Mouse (Mus musculus): ENCODE results near the gene Yaf2. TPM values are rescaled to one million over a fixed set of nuclear protein-coding genes. Genes with fewer than 3 reads are reported as not detected.
"Not testable (repeated sequence)": the region's sequence is repeated elsewhere in the genome, so short reads cannot be mapped to it uniquely, and the experiment has no call there.

Yaf2 gene
- polyA plus RNA-seq, 1 experiment from 2014 or later, result 117 TPM

DNA sequence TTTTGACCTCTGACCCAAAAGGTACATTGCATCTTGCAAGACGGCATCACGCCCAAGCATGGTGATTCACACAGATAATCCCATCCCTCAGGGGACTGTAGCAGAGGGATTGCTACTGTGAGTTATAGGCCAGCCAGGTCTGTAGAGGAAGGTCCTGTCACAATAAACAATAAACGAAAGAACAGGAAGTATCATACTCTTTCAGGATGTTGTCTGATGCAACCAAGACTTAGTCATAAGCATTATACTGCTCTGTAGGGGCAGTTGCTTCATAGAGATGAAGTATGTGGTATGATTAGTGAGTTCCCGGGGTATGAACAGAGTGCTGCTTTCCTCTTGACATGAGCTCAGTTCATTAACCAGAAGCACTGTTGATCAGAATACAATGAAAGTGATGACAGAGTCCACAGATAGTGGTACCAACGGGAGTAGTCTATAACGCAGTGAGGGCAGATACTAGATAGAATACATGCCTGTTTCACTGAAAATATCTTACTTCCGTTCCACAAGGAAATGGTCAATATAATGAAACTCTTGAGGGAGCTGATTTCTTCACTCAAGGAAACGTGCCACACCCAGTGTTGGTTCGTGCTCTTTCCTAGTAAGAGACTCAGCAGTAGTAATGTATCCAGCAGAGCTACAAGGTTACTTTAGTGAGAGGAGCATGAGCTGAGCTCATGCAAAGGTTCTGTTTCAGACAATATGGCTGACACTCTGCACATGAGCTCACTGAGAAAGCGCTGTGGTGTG, 4.1 kb upstream of the Yaf2 start:
- Histone ChIP-seq H3K36me3 (ENCODE audit: control insufficient read depth, insufficient read depth) (no peaks in the 10 kb centered on the region), H3K27me3 (replicated peaks; ENCODE audit: control insufficient read depth, insufficient read depth, low read length) (no peaks in the 10 kb centered on the region), H3K27ac (ENCODE audit: low read length) (no peak overlapping the region), H3K9ac (replicated peaks; ENCODE audit: low read depth, low read length) (no peak overlapping the region), H3K9me3 (ENCODE audit: control insufficient read depth, low read length) (no peaks in the 10 kb centered on the region), H3K4me2 (ENCODE audit: low read length) (no peak overlapping the region), H3K4me3 (replicated peaks; ENCODE audit: low read length) (no peak overlapping the region), H3K4me1 (replicated peaks; ENCODE audit: control insufficient read depth, insufficient read depth, low read length) (peaks cover 5% of the 10 kb centered on the region)
- ATAC-seq, result no peak
- WGBS, result 88% methylated on average over 10 of the region's 10 CpGs

DNA sequence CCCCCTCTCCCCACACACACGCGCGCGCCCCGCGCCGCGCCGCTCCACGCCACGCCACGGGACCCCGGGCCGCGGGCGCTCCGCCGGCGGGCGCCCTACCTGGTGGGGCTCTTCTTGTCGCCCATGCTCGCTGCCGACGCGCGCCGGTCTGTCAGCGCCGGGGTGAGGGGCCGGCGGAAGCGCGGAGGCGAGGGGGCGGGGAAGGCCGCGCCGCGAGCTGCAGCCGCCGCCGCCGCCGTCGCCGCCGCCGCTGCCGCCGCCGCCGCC, 144 bp downstream of the Yaf2 start:
- no peak for ATAC-seq
- Histone ChIP-seq H3K27me3 (replicated peaks; ENCODE audit: control insufficient read depth, insufficient read depth, low read length) (no peaks in the 10 kb centered on the region), H3K4me3 (replicated peaks; ENCODE audit: low read length) (peak overlapping the region; percentile 91), H3K4me1 (replicated peaks; ENCODE audit: control insufficient read depth, insufficient read depth, low read length) (peaks cover 11% of the 10 kb centered on the region), H3K36me3 (ENCODE audit: control insufficient read depth, insufficient read depth) (no peaks in the 10 kb centered on the region), H3K4me2 (ENCODE audit: low read length) (no peak overlapping the region; the same call in 1 of the 2 replicates), H3K27ac (ENCODE audit: low read length) (peak overlapping the region; percentile 77), H3K9ac (replicated peaks; ENCODE audit: low read depth, low read length) (peak overlapping the region; percentile 87), H3K9me3 (ENCODE audit: control insufficient read depth, low read length) (no peaks in the 10 kb centered on the region)
- WGBS, result under 1% methylated on average over 28 of the region's 52 CpGs

DNA sequence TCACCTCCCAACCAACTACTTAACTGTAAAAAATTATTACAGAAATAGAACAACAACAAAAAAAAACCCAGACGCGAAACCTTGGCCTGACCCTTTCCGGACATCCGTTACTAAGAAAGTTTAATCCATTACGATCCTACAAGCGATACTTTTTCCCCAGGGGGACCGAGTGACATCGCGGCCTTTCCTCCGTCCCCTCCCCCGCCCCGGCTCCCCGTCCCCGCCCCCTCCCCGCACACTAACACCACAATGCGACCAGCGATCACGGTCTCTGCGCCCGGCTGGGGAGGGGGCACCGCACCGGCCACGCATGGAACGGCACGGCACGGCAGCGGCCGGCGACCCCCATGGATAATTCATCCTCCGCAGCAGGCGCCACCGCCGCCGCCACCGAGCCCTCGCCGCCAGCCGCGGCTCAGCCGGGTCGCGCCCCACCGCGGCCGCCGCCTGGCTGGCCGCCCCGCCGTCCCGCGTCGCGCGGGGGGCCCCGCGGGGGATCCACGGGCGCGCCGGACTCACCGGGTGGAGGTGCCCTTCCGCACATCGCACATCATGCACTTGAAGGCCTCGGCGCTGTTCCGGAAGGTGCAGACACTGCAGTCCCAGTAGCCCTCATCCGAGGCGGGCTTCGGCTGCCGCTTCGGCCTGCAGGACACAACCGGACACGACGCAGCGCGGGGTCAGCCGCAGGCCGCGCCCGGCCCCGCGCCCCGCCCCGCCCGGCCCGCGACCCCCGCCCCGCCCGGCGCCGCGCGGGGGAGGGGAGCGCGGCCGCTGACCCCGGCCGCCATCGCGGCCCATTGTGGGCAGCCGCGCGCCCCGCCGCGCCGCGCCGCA, 696 bp downstream of the Yaf2 start:
- Histone ChIP-seq H3K4me3 (replicated peaks; ENCODE audit: low read length) (peak overlapping the region; percentile 91), H3K27ac (ENCODE audit: low read length) (peak overlapping the region; percentile 77), H3K9ac (replicated peaks; ENCODE audit: low read depth, low read length) (peak overlapping the region; percentile 87), H3K4me2 (ENCODE audit: low read length) (peak overlapping the region; percentile 63), H3K36me3 (ENCODE audit: control insufficient read depth, insufficient read depth) (no peaks in the 10 kb centered on the region), H3K4me1 (replicated peaks; ENCODE audit: control insufficient read depth, insufficient read depth, low read length) (peaks cover 11% of the 10 kb centered on the region), H3K27me3 (replicated peaks; ENCODE audit: control insufficient read depth, insufficient read depth, low read length) (no peaks in the 10 kb centered on the region), H3K9me3 (ENCODE audit: control insufficient read depth, low read length) (no peaks in the 10 kb centered on the region)
- ATAC-seq, result peak; percentile 15
- under 1% methylated on average over 70 of the region's 110 CpGs for WGBS

DNA sequence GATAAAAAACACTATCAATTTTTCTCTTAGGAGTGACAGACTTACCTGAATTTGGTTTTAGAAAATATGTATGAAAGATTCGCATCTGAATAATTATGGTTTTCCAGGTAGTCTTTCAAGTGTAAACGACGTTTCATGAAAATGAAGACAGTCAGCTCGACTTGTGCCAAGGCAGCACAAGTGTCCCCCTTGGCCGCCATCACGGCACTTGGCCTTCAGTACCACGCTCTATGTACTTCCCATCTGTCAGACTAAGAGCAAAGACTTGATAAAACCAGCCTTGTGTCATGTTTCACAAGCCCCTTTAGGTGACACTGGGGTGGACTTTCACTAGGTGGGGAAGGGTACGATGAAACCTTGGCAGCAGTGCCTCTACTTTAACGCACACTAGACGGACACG, 5.5 kb downstream of the Yaf2 start:
- no peak for ATAC-seq
- Histone ChIP-seq H3K4me1 (replicated peaks; ENCODE audit: control insufficient read depth, insufficient read depth, low read length) (peaks cover 6% of the 10 kb centered on the region; the same call in 1 of the 2 replicates), H3K27ac (ENCODE audit: low read length) (no peak overlapping the region), H3K9me3 (ENCODE audit: control insufficient read depth, low read length) (no peaks in the 10 kb centered on the region), H3K4me3 (replicated peaks; ENCODE audit: low read length) (no peak overlapping the region), H3K27me3 (replicated peaks; ENCODE audit: control insufficient read depth, insufficient read depth, low read length) (no peaks in the 10 kb centered on the region), H3K4me2 (ENCODE audit: low read length) (no peak overlapping the region), H3K36me3 (ENCODE audit: control insufficient read depth, insufficient read depth) (no peaks in the 10 kb centered on the region), H3K9ac (replicated peaks; ENCODE audit: low read depth, low read length) (no peak overlapping the region)
- WGBS, result 80% methylated on average over 11 of the region's 11 CpGs

DNA sequence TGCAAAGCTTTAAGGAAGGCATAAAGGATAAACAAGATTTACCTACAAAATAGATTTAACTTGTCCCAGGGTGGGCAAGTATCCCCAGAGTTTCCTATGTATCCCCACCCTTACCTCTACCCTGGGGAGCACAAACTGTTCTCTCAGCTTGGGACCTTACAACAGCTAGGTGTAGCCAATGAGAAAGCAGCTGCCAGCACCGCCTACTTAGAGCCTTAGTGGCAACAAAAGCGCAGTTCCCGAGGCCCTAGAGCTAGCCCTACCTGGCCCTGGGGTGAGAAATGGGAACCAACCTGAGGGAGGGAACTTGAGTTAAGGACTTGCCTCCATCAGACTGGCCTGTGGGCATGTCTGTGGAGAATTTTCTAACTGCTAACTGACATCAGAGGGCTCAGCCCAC, 9.5 kb downstream of the Yaf2 start:
- Histone ChIP-seq H3K9ac (replicated peaks; ENCODE audit: low read depth, low read length) (no peak overlapping the region), H3K27me3 (replicated peaks; ENCODE audit: control insufficient read depth, insufficient read depth, low read length) (no peaks in the 10 kb centered on the region), H3K4me1 (replicated peaks; ENCODE audit: control insufficient read depth, insufficient read depth, low read length) (no peaks in the 10 kb centered on the region), H3K4me3 (replicated peaks; ENCODE audit: low read length) (no peak overlapping the region), H3K27ac (ENCODE audit: low read length) (no peak overlapping the region), H3K4me2 (ENCODE audit: low read length) (no peak overlapping the region), H3K36me3 (ENCODE audit: control insufficient read depth, insufficient read depth) (no peaks in the 10 kb centered on the region), H3K9me3 (ENCODE audit: control insufficient read depth, low read length) (no peaks in the 10 kb centered on the region)
- WGBS, result 44% methylated on average over 3 of the region's 3 CpGs
- no peak for ATAC-seq

DNA sequence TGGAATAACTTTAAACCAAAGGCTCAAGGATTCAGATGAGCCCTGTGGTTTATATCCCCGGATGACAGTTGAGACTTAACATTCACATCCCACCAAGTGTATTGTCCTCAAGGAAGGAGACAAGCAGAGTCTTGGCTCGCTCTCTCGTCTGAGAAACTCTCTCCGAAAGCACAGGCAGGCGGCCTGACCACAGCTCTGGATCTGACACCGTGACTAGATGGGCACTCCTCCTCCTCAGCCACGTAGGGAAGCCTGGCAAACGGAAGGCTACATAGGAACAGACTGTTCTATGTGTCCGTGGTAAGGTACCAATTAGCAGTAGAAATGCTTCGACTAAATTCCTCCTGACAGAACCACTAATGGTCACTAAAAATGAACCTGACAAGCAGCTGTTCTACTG, 10.1 kb downstream of the Yaf2 start:
- no peaks in the 10 kb centered on the region for H3K4me1 ChIP-seq (replicated peaks; ENCODE audit: control insufficient read depth, insufficient read depth, low read length)
- H3K9me3 ChIP-seq (ENCODE audit: control insufficient read depth, low read length), result no peaks in the 10 kb centered on the region
- H3K9ac ChIP-seq (replicated peaks; ENCODE audit: low read depth, low read length), result no peak overlapping the region
- H3K4me3 ChIP-seq (replicated peaks; ENCODE audit: low read length), result no peak overlapping the region
- no peak overlapping the region for H3K27ac ChIP-seq (ENCODE audit: low read length)
- H3K4me2 ChIP-seq (ENCODE audit: low read length), result no peak overlapping the region
- 82% methylated on average over 10 of the region's 10 CpGs for WGBS
- ATAC-seq, result no peak
- no peaks in the 10 kb centered on the region for H3K36me3 ChIP-seq (ENCODE audit: control insufficient read depth, insufficient read depth)
- no peaks in the 10 kb centered on the region for H3K27me3 ChIP-seq (replicated peaks; ENCODE audit: control insufficient read depth, insufficient read depth, low read length)

DNA sequence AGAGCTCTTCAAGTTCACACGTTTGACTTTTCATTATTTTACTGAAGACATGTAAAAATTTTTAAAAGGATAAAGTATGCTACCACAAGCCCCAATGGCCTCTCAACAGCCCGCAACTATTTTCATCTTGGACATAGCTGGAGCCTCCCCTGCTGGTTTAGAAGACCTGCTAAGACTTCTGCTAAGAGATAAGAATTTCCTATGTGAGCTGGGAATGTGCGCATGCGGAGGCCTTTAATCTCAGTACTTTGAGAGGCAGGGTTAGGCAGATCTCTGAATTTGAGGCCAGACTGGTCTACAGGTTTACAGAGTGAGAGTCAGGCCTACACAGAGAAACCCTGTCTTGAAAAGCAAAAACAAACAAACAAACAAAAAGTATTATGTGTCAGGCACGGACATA, 11.4 kb downstream of the Yaf2 start:
- H3K4me1 ChIP-seq (replicated peaks; ENCODE audit: control insufficient read depth, insufficient read depth, low read length), result no peaks in the 10 kb centered on the region
- H3K9ac ChIP-seq (replicated peaks; ENCODE audit: low read depth, low read length), result no peak overlapping the region
- WGBS, result 84% methylated on average over 5 of the region's 5 CpGs
- H3K27me3 ChIP-seq (replicated peaks; ENCODE audit: control insufficient read depth, insufficient read depth, low read length), result no peaks in the 10 kb centered on the region
- H3K27ac ChIP-seq (ENCODE audit: low read length), result no peak overlapping the region
- H3K4me2 ChIP-seq (ENCODE audit: low read length), result no peak overlapping the region
- no peak overlapping the region for H3K4me3 ChIP-seq (replicated peaks; ENCODE audit: low read length)
- H3K9me3 ChIP-seq (ENCODE audit: control insufficient read depth, low read length), result no peaks in the 10 kb centered on the region
- H3K36me3 ChIP-seq (ENCODE audit: control insufficient read depth, insufficient read depth), result no peaks in the 10 kb centered on the region
- no peak for ATAC-seq

DNA sequence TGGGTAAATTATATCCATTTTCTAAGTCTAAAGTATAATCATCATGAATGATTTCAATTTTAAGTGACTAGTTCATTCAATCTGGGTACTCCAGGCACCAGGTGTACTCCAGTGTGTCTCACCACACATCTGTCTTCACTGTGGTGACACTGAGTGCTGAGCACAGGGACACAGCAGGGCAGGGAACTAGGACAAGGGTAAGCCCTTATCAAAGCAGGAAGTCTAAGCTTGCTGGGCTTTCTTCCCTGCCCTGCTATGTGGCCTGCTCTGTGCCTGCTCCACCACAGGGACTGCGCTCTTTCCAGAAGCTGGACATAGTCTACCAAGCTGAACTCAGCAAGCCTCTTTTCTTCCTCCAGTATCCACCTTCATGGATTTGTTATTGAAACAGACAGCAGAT, 18.0 kb downstream of the Yaf2 start:
- no peak overlapping the region for H3K27ac ChIP-seq (ENCODE audit: low read length)
- no peaks in the 10 kb centered on the region for H3K9me3 ChIP-seq (ENCODE audit: control insufficient read depth, low read length)
- no peak overlapping the region for H3K4me3 ChIP-seq (replicated peaks; ENCODE audit: low read length)
- H3K27me3 ChIP-seq (replicated peaks; ENCODE audit: control insufficient read depth, insufficient read depth, low read length), result no peaks in the 10 kb centered on the region
- no peak overlapping the region for H3K9ac ChIP-seq (replicated peaks; ENCODE audit: low read depth, low read length)
- no peaks in the 10 kb centered on the region for H3K36me3 ChIP-seq (ENCODE audit: control insufficient read depth, insufficient read depth)
- ATAC-seq, result no peak
- 95% methylated on average over 1 of the region's 1 CpGs for WGBS
- no peak overlapping the region for H3K4me2 ChIP-seq (ENCODE audit: low read length)
- no peaks in the 10 kb centered on the region for H3K4me1 ChIP-seq (replicated peaks; ENCODE audit: control insufficient read depth, insufficient read depth, low read length)

DNA sequence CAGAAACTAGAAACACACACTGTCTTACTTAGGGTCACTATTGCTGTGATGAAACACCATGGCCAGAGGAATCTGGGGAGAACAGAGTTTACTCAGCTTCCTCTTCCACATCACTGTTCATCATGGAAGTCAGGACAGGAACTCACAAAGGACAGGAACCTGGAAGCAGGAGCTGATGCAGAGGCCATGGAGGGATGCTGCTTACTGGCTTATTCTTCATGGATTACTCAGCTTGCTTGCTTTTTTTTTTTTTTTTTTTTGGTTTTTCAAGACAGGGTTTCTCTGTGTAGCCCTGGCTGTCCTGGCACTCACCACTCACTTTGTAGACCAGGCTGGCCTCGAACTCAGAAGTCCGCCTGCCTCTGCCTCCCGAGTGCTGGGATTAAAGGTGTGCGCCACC, 26.4 kb downstream of the Yaf2 start:
- H3K4me2 ChIP-seq (ENCODE audit: low read length); H3K27ac ChIP-seq (ENCODE audit: low read length); H3K36me3 ChIP-seq (ENCODE audit: control insufficient read depth, insufficient read depth); H3K4me3 ChIP-seq (replicated peaks; ENCODE audit: low read length); ATAC-seq; H3K27me3 ChIP-seq (replicated peaks; ENCODE audit: control insufficient read depth, insufficient read depth, low read length); H3K4me1 ChIP-seq (replicated peaks; ENCODE audit: control insufficient read depth, insufficient read depth, low read length); H3K9ac ChIP-seq (replicated peaks; ENCODE audit: low read depth, low read length); H3K9me3 ChIP-seq (ENCODE audit: control insufficient read depth, low read length): not testable (repeated sequence)
- 98% methylated on average over 4 of the region's 4 CpGs for WGBS
